Mouse (Mus musculus) heart, postnatal 0 days (tissue): Measurements from ENCODE around the gene Aoc3.

Experiments
- CTCF ChIP-seq: IDR thresholded peaks from 2 replicates; pipeline ENCODE4 v1.5.1; 2016; ENCODE audit warnings: antibody characterized with exemption, control low read depth, low read depth
- EP300 ChIP-seq: IDR thresholded peaks from 2 replicates; pipeline ENCODE4 v1.6.1; 2016; ENCODE audit warnings: antibody characterized with exemption, low read depth

DNA sequence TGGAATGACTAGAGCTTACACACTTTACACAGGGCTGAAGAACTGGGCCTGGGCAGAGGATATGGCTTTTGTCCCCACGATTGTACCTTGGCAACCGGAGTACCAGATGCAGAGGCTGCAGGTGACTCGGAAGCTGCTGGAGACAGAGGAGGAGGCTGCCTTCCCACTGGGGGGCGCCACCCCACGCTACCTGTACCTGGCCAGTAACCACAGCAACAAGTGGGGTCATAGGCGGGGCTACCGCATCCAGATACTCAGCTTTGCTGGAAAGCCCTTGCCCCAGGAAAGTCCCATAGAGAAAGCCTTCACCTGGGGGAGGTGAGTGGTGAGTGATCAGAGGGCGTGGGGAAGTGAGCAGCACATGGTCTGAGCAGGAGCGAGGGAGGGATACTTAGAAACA is 5.3 kb downstream of the Aoc3 start:
- no peak for TF ChIP-seq CTCF
- TF ChIP-seq EP300, result no peak
